Mouse (Mus musculus): ENCODE data around the gene Ccnj. TPM values are rescaled to one million over a fixed set of nuclear protein-coding genes. Genes with fewer than 3 reads are reported as not detected.

Ccnj gene
- total RNA-seq, 1 experiment from 2014 or later: 5.7 TPM

GRCm38 (mm10) chr19:40844731-40845130 is 13.7 kb downstream of the Ccnj start:
- DNase-seq: peak; percentile 45

GRCm38 (mm10) chr19:40849391-40849790 is 18.3 kb downstream of the Ccnj start:
- DNase-seq: no peak

- DNase-seq: no peak
Measured at GRCm38 (mm10) chr19:40859555-40859954, 28.5 kb downstream of the Ccnj start.

GRCm38 (mm10) chr19:40868284-40868683 is 37.2 kb downstream of the Ccnj start:
- DNase-seq: no peak

- no peak for DNase-seq
Measured at GRCm38 (mm10) chr19:40869425-40870105, 38.5 kb downstream of the Ccnj start.

GRCm38 (mm10) chr19:40872955-40873665 is 42.0 kb downstream of the Ccnj start:
- DNase-seq: peak; percentile 96

GRCm38 (mm10) chr19:40881700-40882099 is 50.6 kb downstream of the Ccnj start:
- no peak for DNase-seq

GRCm38 (mm10) chr19:40888887-40889286 is 57.8 kb downstream of the Ccnj start:
- no peak for DNase-seq

GRCm38 (mm10) chr19:40894071-40894506 is 63.0 kb downstream of the Ccnj start:
- DNase-seq: no peak

- peak; percentile 93 for DNase-seq
Measured at GRCm38 (mm10) chr19:40894519-40895392, 63.7 kb downstream of the Ccnj start, which contains the start of gene Zfp518a. Zfp518a (plus strand) TSS chr19:40894705.

GRCm38 (mm10) chr19:40895393-40895703 is 64.3 kb downstream of the Ccnj start:
- no peak for DNase-seq

Small RNA genes within 50 kb of the gene (microRNA-seq; reads per million reads assigned to microRNA genes)
- gene Mir8092: 0 to 0.85 reads per million in 2 experiments

Other genes with a start within 250 kb of the Ccnj start
- 17.7 and 21.4 TPM in 2 replicates for gene Aldh18a1, start 242.8 kb upstream of the Ccnj start, total RNA-seq (2021)
- gene Tctn3, start 219.0 kb upstream of the Ccnj start, total RNA-seq (2021): 5.4 and 5.8 TPM in 2 replicates
- 19.5 and 35.1 TPM in 2 replicates for gene Entpd1, start 218.9 kb upstream of the Ccnj start, total RNA-seq (2021)
- 0.30 TPM in 1 of 2 replicates, not detected in the other for gene Cc2d2b, start 82.5 kb upstream of the Ccnj start, total RNA-seq (2021)
- gene Zfp518a, start 63.4 kb downstream of the Ccnj start, total RNA-seq (2021): 12.8 and 15.2 TPM in 2 replicates
- gene Blnk, start 163.3 kb downstream of the Ccnj start, total RNA-seq (2021): 1.7 and 4.8 TPM in 2 replicates
- 0.89 TPM in 1 of 2 replicates, not detected in the other for gene Dntt, start 198.0 kb downstream of the Ccnj start, total RNA-seq (2021)
- not detected in 2 replicates for gene Opalin, start 245.8 kb downstream of the Ccnj start, total RNA-seq (2021)

All from adrenal gland, postnatal 14 days (tissue).